Mouse (Mus musculus) forebrain, embryonic 10.5 days (tissue): ENCODE measurements around the gene Snap25. TPM values are rescaled to one million over a fixed set of nuclear protein-coding genes. Genes with fewer than 3 reads are reported as not detected.

Experiments used
- DNase-seq: peaks from one replicate; pipeline ENCODE4 v3.0.0-alpha.2; 2017; ENCODE audit warnings: low spot score; ENCODE audit errors: extremely low spot score
- H3K27ac ChIP-seq: fragments of 300-500 bp; sonication (generic); 2 replicates; pipeline ENCODE4 v1.5.1; 2016; ENCODE audit warnings: mild to moderate bottlenecking
- H3K27me3 ChIP-seq: fragments of 300-500 bp; sonication (generic); 2 replicates; pipeline ENCODE4 v1.6.1; 2016; ENCODE audit warnings: mild to moderate bottlenecking; ENCODE audit not compliant: poor library complexity, severe bottlenecking
- H3K36me3 ChIP-seq: fragments of 300-500 bp; sonication (generic); replicated peaks from 2 replicates; pipeline ENCODE4 v1.6.1; 2016; ENCODE audit warnings: mild to moderate bottlenecking, moderate library complexity
- H3K4me1 ChIP-seq: fragments of 300-500 bp; sonication (generic); 2 replicates; pipeline ENCODE4 v1.6.1; 2016
- H3K4me3 ChIP-seq: fragments of 300-500 bp; sonication (generic); 2 replicates; pipeline ENCODE4 v1.5.1; 2016; ENCODE audit warnings: mild to moderate bottlenecking, moderate library complexity
- H3K9me3 ChIP-seq: fragments of 300-500 bp; sonication (generic); 2 replicates; pipeline ENCODE4 v1.6.1; 2016; ENCODE audit warnings: mild to moderate bottlenecking, moderate library complexity
- WGBS: fragments of 180-500 bp; shearing (Covaris S2); methylation state at CpG from one replicate; pipeline ENCODE4 v1.1.7; 2016; 5-methylcytosine and 5-hydroxymethylcytosine counted together
- polyA plus RNA-seq: library from polyadenylated mRNA; unstranded; fragments of >200 nt; fragmentation: Nextera tagmentation; extraction: Ambion mirVana; gene quantifications from 2 replicates; pipeline ENCODE4 v1.2.1, GENCODE M21; 2016

Snap25 gene
- polyA plus RNA-seq = 3.6 and 4.7 TPM in 2 replicates

DNA sequence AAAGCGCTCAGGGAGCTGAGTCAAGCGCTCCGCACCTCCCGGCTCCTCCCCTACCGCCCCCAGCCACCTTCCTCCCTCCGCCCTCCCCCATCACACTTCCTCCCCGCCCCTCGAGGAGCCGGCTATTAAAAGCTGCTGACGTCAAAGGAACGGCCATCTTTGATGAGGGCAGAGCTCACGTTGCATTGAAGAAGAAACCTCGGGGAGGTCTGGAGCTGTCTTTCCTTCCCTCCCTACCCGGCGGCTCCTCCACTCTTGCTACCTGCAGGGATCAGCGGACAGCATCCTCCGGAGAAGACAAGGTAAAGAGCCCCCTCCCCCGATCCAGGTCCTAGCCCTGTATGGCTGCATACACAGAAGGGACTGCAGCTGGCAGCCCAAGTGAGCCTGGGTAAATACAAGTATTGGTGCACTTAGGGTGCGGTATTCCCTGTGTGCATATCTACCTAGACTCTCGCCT lies at the start of gene Snap25:
Gene Snap25, plus strand, starts transcription at position 155 of the 460 bp plus-strand sequence.
- WGBS = under 1% methylated on average over 20 of the region's 20 CpGs
- Histone ChIP-seq H3K4me3 (peak within 1 kb of the TSS; percentile 67), H3K27ac (peak within 1 kb of the TSS; percentile 67), H3K9me3 (no peaks in the 10 kb centered on the region), H3K4me1 (peaks cover 38% of the 10 kb centered on the region), H3K36me3 (no peaks in the 10 kb centered on the region), H3K27me3 (peaks cover 10% of the 10 kb centered on the region)
- peak; percentile 82 for DNase-seq

GRCm38 (mm10) chr2:136666951-136667350 lies 46.3 kb upstream of the Snap25 start:
- H3K9me3 ChIP-seq = no peaks in the 10 kb centered on the region
- no peaks in the 10 kb centered on the region for H3K27me3 ChIP-seq
- H3K4me3 ChIP-seq = no peak overlapping the region
- WGBS = 93% methylated on average over 1 of the region's 1 CpGs
- no peak overlapping the region for H3K27ac ChIP-seq
- H3K36me3 ChIP-seq = no peaks in the 10 kb centered on the region
- H3K4me1 ChIP-seq = peaks cover 11% of the 10 kb centered on the region
- no peak for DNase-seq

- peaks cover 11% of the 10 kb centered on the region for H3K4me1 ChIP-seq
- DNase-seq = no peak
- H3K27me3 ChIP-seq = no peaks in the 10 kb centered on the region
- H3K36me3 ChIP-seq = no peaks in the 10 kb centered on the region
- H3K4me3 ChIP-seq = no peak overlapping the region
- no peak overlapping the region for H3K27ac ChIP-seq
- WGBS = 91% methylated on average over 3 of the region's 3 CpGs
- no peaks in the 10 kb centered on the region for H3K9me3 ChIP-seq
Measured at GRCm38 (mm10) chr2:136669183-136669582, 44.1 kb upstream of the Snap25 start.

GRCm38 (mm10) chr2:136669665-136670064 lies 43.6 kb upstream of the Snap25 start:
- Histone ChIP-seq H3K36me3 (no peaks in the 10 kb centered on the region), H3K27ac (no peak overlapping the region), H3K9me3 (no peaks in the 10 kb centered on the region), H3K4me1 (peaks cover 11% of the 10 kb centered on the region), H3K27me3 (no peaks in the 10 kb centered on the region), H3K4me3 (no peak overlapping the region)
- WGBS = 87% methylated on average over 3 of the region's 3 CpGs
- DNase-seq = no peak

DNA sequence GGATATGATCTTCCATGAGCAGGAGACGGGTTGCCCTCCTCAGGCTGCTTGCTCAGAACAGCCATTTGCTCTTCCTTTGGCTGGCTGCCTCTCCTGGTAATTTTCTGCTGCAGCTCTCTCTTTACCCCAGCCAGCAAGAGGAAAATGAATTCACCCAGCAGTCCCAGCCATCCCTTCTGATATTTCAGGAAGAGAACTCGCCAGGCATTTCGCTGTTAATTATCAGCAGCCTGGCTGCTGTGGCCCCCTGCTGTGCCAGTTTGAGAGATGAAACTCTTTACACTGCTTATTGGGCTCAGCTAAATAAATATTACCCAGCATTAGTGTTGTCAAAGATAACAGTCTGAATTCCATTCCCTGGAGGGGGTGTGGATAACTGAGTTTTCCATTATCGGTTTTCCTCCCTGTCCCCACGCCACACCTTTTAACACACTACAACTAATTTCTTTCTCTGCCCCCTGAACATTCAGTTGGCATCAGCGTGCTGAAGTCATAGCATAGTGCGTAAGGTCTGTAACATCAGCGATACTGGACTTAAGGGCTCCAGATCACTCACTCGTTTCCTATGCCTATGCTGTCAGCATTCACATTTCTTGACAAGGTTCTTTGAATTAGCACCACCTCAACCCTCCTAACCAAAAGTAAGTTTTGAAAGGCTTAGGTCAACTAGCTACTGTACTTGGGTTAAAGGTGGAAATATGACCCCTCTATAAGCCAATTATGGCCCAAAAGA lies 42.5 kb upstream of the Snap25 start:
- DNase-seq = no peak
- peaks cover 11% of the 10 kb centered on the region for H3K4me1 ChIP-seq
- H3K27me3 ChIP-seq = no peaks in the 10 kb centered on the region
- H3K9me3 ChIP-seq = no peaks in the 10 kb centered on the region
- WGBS = 45% methylated on average over 9 of the region's 9 CpGs
- H3K4me3 ChIP-seq = no peak overlapping the region
- H3K36me3 ChIP-seq = no peaks in the 10 kb centered on the region
- H3K27ac ChIP-seq = no peak overlapping the region; the same call in 1 of the 2 replicates

- Histone ChIP-seq H3K36me3 (no peaks in the 10 kb centered on the region), H3K4me1 (peaks cover 34% of the 10 kb centered on the region), H3K4me3 (no peak overlapping the region), H3K27ac (no peak overlapping the region), H3K27me3 (peaks cover 10% of the 10 kb centered on the region), H3K9me3 (no peaks in the 10 kb centered on the region)
- WGBS = 87% methylated on average over 4 of the region's 4 CpGs
- no peak for DNase-seq
Measured at GRCm38 (mm10) chr2:136674077-136674757, 39.0 kb upstream of the Snap25 start.

DNA sequence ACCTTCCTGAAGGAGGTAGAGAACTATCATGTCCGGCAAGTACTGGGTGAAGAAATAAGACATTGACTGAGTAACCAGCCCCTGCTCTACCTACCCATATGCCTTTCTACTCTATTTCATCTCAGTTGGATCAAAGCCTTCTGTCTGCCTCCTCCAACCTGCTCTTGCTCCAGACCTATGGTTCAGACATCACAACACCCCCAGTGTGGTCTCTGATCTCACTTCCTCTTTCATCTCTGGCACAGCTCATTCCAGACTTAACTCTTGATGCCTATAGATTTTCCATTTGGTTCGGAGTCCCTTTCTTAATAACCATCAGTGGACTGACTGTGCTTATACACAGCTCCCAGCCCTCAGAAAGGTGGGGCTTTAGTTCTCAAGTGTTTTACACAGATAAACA lies 37.1 kb upstream of the Snap25 start:
- DNase-seq = no peak
- H3K4me3 ChIP-seq = no peak overlapping the region
- WGBS = 88% methylated on average over 2 of the region's 2 CpGs
- H3K9me3 ChIP-seq = no peaks in the 10 kb centered on the region
- no peaks in the 10 kb centered on the region for H3K36me3 ChIP-seq
- peaks cover 10% of the 10 kb centered on the region for H3K27me3 ChIP-seq
- peaks cover 38% of the 10 kb centered on the region for H3K4me1 ChIP-seq
- H3K27ac ChIP-seq = no peak overlapping the region

- DNase-seq = no peak
- Histone ChIP-seq H3K4me3 (no peak overlapping the region), H3K36me3 (no peaks in the 10 kb centered on the region), H3K4me1 (peaks cover 38% of the 10 kb centered on the region), H3K9me3 (no peaks in the 10 kb centered on the region), H3K27ac (no peak overlapping the region), H3K27me3 (peaks cover 15% of the 10 kb centered on the region)
- 86% methylated on average over 8 of the region's 8 CpGs for WGBS
Measured at GRCm38 (mm10) chr2:136676918-136677445, 36.3 kb upstream of the Snap25 start.

DNA sequence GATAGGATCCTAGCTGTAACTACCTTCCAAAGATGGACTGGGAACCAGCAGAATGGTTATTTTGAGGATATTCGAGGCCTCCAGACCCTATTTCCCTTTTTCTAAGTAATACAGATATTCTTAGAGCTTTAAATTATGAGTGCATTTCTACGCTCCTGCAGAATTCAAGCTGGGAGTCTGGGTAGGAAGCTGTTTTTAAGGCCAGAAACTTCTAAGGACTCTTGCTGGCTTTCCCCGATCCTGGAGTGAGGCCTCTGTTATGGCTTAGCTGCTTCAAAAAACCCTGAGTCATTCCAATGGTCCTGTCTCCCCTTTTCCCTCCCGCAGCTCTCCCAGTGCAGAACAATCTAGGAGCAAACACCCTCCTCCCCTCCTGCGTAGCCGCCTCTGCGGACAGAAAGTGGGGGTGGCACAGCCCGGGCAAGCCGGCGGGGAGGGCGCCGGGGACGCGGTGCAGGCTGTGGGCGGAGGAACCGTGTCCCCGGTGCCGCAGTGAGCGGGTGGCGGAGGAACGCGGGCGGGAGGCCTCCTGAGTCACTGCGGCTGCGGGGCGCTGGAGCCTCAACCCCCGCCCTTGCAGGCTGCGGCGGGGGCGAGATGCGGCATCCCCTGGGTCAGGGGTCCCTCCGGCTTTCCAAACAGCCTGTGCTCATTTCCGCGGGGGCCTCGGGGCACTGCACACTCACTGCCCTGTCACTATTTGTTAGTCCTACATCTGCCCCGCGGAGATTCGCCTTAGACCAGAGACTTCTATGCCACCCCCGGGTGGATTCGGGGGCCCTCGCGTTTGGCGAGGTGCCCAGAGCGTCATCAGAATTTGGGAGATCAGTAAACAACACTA lies 34.7 kb upstream of the Snap25 start:
- Histone ChIP-seq H3K9me3 (no peaks in the 10 kb centered on the region), H3K27ac (peak overlapping the region; percentile 94), H3K4me1 (peaks cover 38% of the 10 kb centered on the region), H3K36me3 (no peaks in the 10 kb centered on the region), H3K4me3 (peak overlapping the region; percentile 66), H3K27me3 (peaks cover 18% of the 10 kb centered on the region)
- 3% methylated on average over 43 of the region's 44 CpGs for WGBS
- DNase-seq = peak; percentile 62

GRCm38 (mm10) chr2:136679280-136680221 lies 33.7 kb upstream of the Snap25 start:
- no peaks in the 10 kb centered on the region for H3K36me3 ChIP-seq
- H3K27ac ChIP-seq = peak overlapping the region; percentile 94
- WGBS = 2% methylated on average over 24 of the region's 24 CpGs
- H3K4me1 ChIP-seq = peaks cover 38% of the 10 kb centered on the region
- peak; percentile 82 for DNase-seq
- H3K27me3 ChIP-seq = peaks cover 18% of the 10 kb centered on the region
- H3K9me3 ChIP-seq = no peaks in the 10 kb centered on the region
- H3K4me3 ChIP-seq = peak overlapping the region; percentile 66

DNA sequence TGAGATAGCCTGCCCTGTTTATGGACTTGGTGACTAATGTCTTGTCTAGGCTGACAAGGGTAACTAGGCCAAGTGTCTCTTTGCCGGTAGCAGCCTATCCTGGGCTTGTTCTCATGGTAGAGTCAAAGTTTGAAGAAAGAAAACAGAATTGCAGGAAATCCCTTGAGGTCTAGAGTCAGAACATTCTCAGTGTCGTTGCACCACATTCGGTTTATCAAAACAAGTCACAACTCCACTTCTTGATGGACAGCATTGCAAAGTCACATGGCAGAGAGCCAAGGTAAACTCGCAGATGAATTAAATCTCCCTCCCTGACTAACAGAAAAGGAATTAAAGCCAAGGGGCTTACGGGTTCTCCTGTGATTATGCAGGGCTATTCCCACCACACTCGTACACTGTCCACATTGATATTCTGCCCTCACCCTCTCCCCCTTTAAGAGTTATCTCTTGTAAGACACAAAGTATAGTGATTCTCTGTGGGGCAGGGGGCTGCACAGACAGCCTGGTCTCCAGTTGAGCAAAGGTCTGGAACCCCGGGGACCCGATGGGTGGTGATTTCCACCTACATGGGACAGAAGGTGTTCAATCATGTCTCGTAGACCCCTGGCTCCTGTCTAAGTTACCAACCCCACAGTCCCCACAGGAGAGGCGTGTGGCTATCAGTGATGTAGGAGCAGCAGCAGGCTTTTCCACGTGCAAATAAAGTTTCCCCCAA lies 30.9 kb upstream of the Snap25 start:
- H3K4me3 ChIP-seq = no peak overlapping the region
- no peak for DNase-seq
- H3K36me3 ChIP-seq = no peaks in the 10 kb centered on the region
- H3K4me1 ChIP-seq = peaks cover 33% of the 10 kb centered on the region
- peaks cover 15% of the 10 kb centered on the region for H3K27me3 ChIP-seq
- H3K27ac ChIP-seq = no peak overlapping the region
- WGBS = 91% methylated on average over 11 of the region's 11 CpGs
- H3K9me3 ChIP-seq = no peaks in the 10 kb centered on the region
